Mouse (Mus musculus) MEL (cell line): ENCODE data around the gene Ddn. TPM values are rescaled to one million over a fixed set of nuclear protein-coding genes. Genes with fewer than 3 reads are reported as not detected.

ENCODE experiments used
- DNase-seq: peaks from one replicate; pipeline ENCODE4 v3.0.0; 2011; ENCODE audit warnings: low read depth, low spot score
- H3K27ac ChIP-seq: 2 replicates; pipeline ENCODE4 v1.5.1; 2012; ENCODE audit warnings: low read depth, mild to moderate bottlenecking, control low read depth, low read length, moderate library complexity; ENCODE audit not compliant: control insufficient read depth
- H3K27me3 ChIP-seq, 2 experiments: fragments of 150-350 bp in 1 of 2; sonication (generic) in 1 of 2; 2 replicates each; pipeline ENCODE4 v1.6.1; 2012; ENCODE audit warnings: low read length in 2 of 2, mild to moderate bottlenecking in 2 of 2, improper control_type of control experiment in 1 of 2, moderate library complexity in 1 of 2; ENCODE audit not compliant: insufficient read depth in 2 of 2, control insufficient read depth in 1 of 2
- H3K36me3 ChIP-seq, 2 experiments: 2 replicates each; pipeline ENCODE4 v1.6.1; 2012 to 2014; ENCODE audit warnings: low read length in 2 of 2, improper control_type of control experiment in 1 of 2, inconsistent platforms in 1 of 2, mild to moderate bottlenecking in 1 of 2; ENCODE audit not compliant: insufficient read depth in 2 of 2, control insufficient read depth in 1 of 2
- H3K4me1 ChIP-seq, 2 experiments: fragments of 150-350 bp in 1 of 2; sonication (generic) in 1 of 2; 2 replicates each; pipeline ENCODE4 v1.6.1; 2012; ENCODE audit warnings: low read length in 2 of 2, improper control_type of control experiment in 1 of 2, mild to moderate bottlenecking in 1 of 2; ENCODE audit not compliant: insufficient read depth in 2 of 2, control insufficient read depth in 1 of 2
- H3K4me3 ChIP-seq, 2 experiments: fragments of 150-350 bp in 1 of 2; sonication (generic) in 1 of 2; 2 replicates each; pipeline ENCODE4 v1.5.1; 2012; ENCODE audit warnings: low read depth in 2 of 2, low read length in 2 of 2, mild to moderate bottlenecking in 2 of 2, moderate library complexity in 2 of 2, control low read depth in 1 of 2, improper control_type of control experiment in 1 of 2; ENCODE audit not compliant: control insufficient read depth in 1 of 2, insufficient read depth in 1 of 2
- H3K79me2 ChIP-seq: 2 replicates; pipeline ENCODE4 v1.6.1; 2012; ENCODE audit warnings: mild to moderate bottlenecking, low read length, moderate library complexity; ENCODE audit not compliant: control insufficient read depth, poor library complexity, insufficient read depth
- H3K9ac ChIP-seq: 2 replicates; pipeline ENCODE4 v1.6.1; 2012; ENCODE audit warnings: low read depth, mild to moderate bottlenecking, control low read depth, low read length, moderate library complexity; ENCODE audit not compliant: control insufficient read depth, poor library complexity, severe bottlenecking
- H3K9me3 ChIP-seq: fragments of 150-350 bp; sonication (generic); replicated peaks from 2 replicates; pipeline ENCODE4 v1.6.1; 2012; ENCODE audit warnings: mild to moderate bottlenecking, low read length, improper control_type of control experiment, moderate library complexity; ENCODE audit not compliant: insufficient read depth
- CHD1 ChIP-seq: IDR thresholded peaks from 2 replicates; pipeline ENCODE4 v1.6.1; 2012; ENCODE audit warnings: low read depth, mild to moderate bottlenecking, inconsistent platforms, low read length, improper control_type of control experiment
- CTCF ChIP-seq, 3 experiments: IDR thresholded peaks in 2 of 3; conservative IDR thresholded peaks in 1 of 3; 2 replicates each; pipeline ENCODE4 v1.5.1; 2011 to 2012; ENCODE audit warnings: low read length in 3 of 3, low read depth in 2 of 3, mild to moderate bottlenecking in 2 of 3, improper control_type of control experiment in 1 of 3, inconsistent platforms in 1 of 3, mixed read lengths in 1 of 3, moderate library complexity in 1 of 3; ENCODE audit not compliant: control insufficient read depth in 1 of 3, insufficient read depth in 1 of 3, poor library complexity in 1 of 3, severe bottlenecking in 1 of 3
- E2F4 ChIP-seq: IDR thresholded peaks from 2 replicates; pipeline ENCODE4 v1.6.1; 2011; ENCODE audit warnings: low read depth, low read length, improper control_type of control experiment, borderline replicate concordance
- EP300 ChIP-seq, 2 experiments: IDR thresholded peaks; 2 replicates each; pipeline ENCODE4 v1.6.1; 2011; ENCODE audit warnings: improper control_type of control experiment in 2 of 2, low read length in 2 of 2, low read depth in 1 of 2, mild to moderate bottlenecking in 1 of 2
- GABPA ChIP-seq: IDR thresholded peaks from 2 replicates; pipeline ENCODE4 v1.6.1; 2012; ENCODE audit warnings: low read depth, mild to moderate bottlenecking, inconsistent platforms, low read length, improper control_type of control experiment, moderate library complexity
- KAT2A ChIP-seq: conservative IDR thresholded peaks from 2 replicates; pipeline ENCODE4 v1.6.1; 2012; ENCODE audit warnings: low read depth, low read length, improper control_type of control experiment, inconsistent platforms
- MAFK ChIP-seq: IDR thresholded peaks from 2 replicates; pipeline ENCODE4 v1.6.1; 2011; ENCODE audit warnings: low read depth, mild to moderate bottlenecking, low read length, improper control_type of control experiment, borderline replicate concordance
- MAZ ChIP-seq: IDR thresholded peaks from 2 replicates; pipeline ENCODE4 v1.6.1; 2012; ENCODE audit warnings: low read depth, mild to moderate bottlenecking, inconsistent platforms, low read length, improper control_type of control experiment
- MYC ChIP-seq: IDR thresholded peaks from 2 replicates; pipeline ENCODE4 v1.6.1; 2011; ENCODE audit warnings: low read depth, mild to moderate bottlenecking, low read length, improper control_type of control experiment, moderate library complexity
- NELFE ChIP-seq: IDR thresholded peaks from 2 replicates; pipeline ENCODE4 v1.6.1; 2011; ENCODE audit warnings: low read depth, low read length, improper control_type of control experiment
- NRF1 ChIP-seq: IDR thresholded peaks from 2 replicates; pipeline ENCODE4 v1.6.1; 2014; ENCODE audit warnings: low read depth, mild to moderate bottlenecking, inconsistent platforms, low read length, improper control_type of control experiment, moderate library complexity; ENCODE audit not compliant: poor library complexity, insufficient read depth, severe bottlenecking
- POLR2A ChIP-seq, 2 experiments: IDR thresholded peaks; 2 replicates each; pipeline ENCODE4 v1.6.1; 2011 to 2012; ENCODE audit warnings: low read length in 2 of 2, mild to moderate bottlenecking in 2 of 2, control low read depth in 1 of 2, improper control_type of control experiment in 1 of 2, low read depth in 1 of 2, moderate library complexity in 1 of 2; ENCODE audit not compliant: control insufficient read depth in 1 of 2, insufficient read depth in 1 of 2, poor library complexity in 1 of 2
- RCOR1 ChIP-seq: IDR thresholded peaks from 2 replicates; pipeline ENCODE4 v1.6.1; 2012; ENCODE audit warnings: low read depth, mild to moderate bottlenecking, inconsistent platforms, low read length, improper control_type of control experiment
- SIN3A ChIP-seq: IDR thresholded peaks from 2 replicates; pipeline ENCODE4 v1.6.1; 2012; ENCODE audit warnings: low read length, improper control_type of control experiment, inconsistent platforms
- SMC3 ChIP-seq: IDR thresholded peaks from 2 replicates; pipeline ENCODE4 v1.6.1; 2011; ENCODE audit warnings: low read depth, low read length, improper control_type of control experiment
- TBP ChIP-seq: IDR thresholded peaks from 2 replicates; pipeline ENCODE4 v1.8.0; 2011; ENCODE audit warnings: low read depth, low read length, improper control_type of control experiment
- UBTF ChIP-seq: IDR thresholded peaks from 2 replicates; pipeline ENCODE4 v1.6.1; 2012; ENCODE audit warnings: low read depth, mild to moderate bottlenecking, inconsistent platforms, low read length, improper control_type of control experiment, moderate library complexity, borderline replicate concordance; ENCODE audit not compliant: insufficient read depth
- ZMIZ1 ChIP-seq: IDR thresholded peaks from 2 replicates; pipeline ENCODE4 v1.6.1; 2012; ENCODE audit warnings: low read depth, mild to moderate bottlenecking, inconsistent platforms, low read length, improper control_type of control experiment, moderate library complexity
- ZNF384 ChIP-seq: IDR thresholded peaks from 2 replicates; pipeline ENCODE4 v1.6.1; 2012; ENCODE audit warnings: low read depth, mild to moderate bottlenecking, inconsistent platforms, low read length, improper control_type of control experiment
- polyA plus RNA-seq, 2 experiments: library from polyadenylated mRNA; stranded (reverse) in 1 of 2; unstranded in 1 of 2; fragments of >175 nt in 1 of 2; fragments of >200 nt in 1 of 2; gene quantifications; 2 replicates each; pipeline versions ENCODE4 v1.2.1 to v1.2.4; 2012; ENCODE audit warnings: low replicate concordance in 2 of 2, low read depth in 1 of 2; ENCODE audit not compliant: insufficient read length in 2 of 2, insufficient read depth in 1 of 2, missing spikeins in 1 of 2
- total RNA-seq: library from RNA; depleted of rRNA; stranded (reverse); fragments of 300-350 nt; gene quantifications from 2 replicates; pipeline ENCODE4 v1.2.3, GENCODE M21; 2012

The Ddn gene
- total and polyA plus RNA-seq, 3 experiments: 4.0 to 4.2 TPM; not detected in 1

DNA sequence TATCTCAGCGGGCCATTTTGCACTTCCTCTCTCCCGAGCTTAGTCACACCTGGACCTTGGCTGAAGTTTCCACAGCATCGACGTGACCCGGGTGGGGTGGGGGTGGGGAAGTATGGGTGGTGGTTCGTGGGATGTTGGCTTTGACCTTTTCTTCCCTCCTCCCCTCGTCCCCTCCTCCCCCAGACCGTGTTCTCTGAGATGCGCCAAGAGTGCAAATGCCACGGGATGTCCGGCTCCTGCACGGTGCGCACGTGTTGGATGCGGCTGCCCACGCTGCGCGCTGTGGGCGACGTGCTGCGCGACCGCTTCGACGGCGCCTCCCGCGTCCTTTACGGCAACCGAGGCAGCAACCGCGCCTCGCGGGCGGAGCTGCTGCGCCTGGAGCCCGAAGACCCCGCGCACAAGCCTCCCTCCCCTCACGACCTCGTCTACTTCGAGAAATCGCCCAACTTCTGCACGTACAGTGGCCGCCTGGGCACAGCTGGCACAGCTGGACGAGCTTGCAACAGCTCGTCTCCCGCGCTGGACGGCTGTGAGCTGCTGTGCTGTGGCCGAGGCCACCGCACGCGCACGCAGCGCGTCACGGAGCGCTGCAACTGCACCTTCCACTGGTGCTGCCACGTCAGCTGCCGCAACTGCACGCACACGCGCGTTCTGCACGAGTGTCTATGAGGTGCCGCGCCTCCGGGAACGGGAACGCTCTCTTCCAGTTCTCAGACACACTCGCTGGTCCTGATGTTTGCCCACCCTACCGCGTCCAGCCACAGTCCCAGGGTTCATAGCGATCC lies 16.9 kb downstream of the Ddn start:
- H3K36me3 ChIP-seq: no peaks in the 10 kb centered on the region
- peaks cover 0 to 5% of the 10 kb centered on the region in 2 experiments; a peak in 1 of 4 replicates for H3K4me1 ChIP-seq
- no peak for DNase-seq
- no peak overlapping the region for H3K4me3 ChIP-seq
- H3K79me2 ChIP-seq: no peaks in the 10 kb centered on the region
- no peak for TF ChIP-seq MAFK
- no peak for TF ChIP-seq CTCF (IDR thresholded peaks at IDR 0.05 in 2 of 3, conservative IDR thresholded peaks at IDR 0.05 in 1 of 3; ENCODE audit: control insufficient read depth in 1 of 3, insufficient read depth in 1 of 3, low read depth in 2 of 3, low read length in 3 of 3, poor library complexity in 1 of 3, severe bottlenecking in 1 of 3)
- TF ChIP-seq MYC: no peak
- TF ChIP-seq SIN3A: no peak
- TF ChIP-seq SMC3: no peak
- no peak for TF ChIP-seq NRF1
- TF ChIP-seq TBP: no peak
- no peak for TF ChIP-seq MAZ
- TF ChIP-seq ZMIZ1: no peak
- H3K27me3 ChIP-seq: no peaks in the 10 kb centered on the region; a peak in 1 of 4 replicates
- H3K9me3 ChIP-seq: no peaks in the 10 kb centered on the region
- H3K27ac ChIP-seq: no peak overlapping the region
- H3K9ac ChIP-seq: no peak overlapping the region

DNA sequence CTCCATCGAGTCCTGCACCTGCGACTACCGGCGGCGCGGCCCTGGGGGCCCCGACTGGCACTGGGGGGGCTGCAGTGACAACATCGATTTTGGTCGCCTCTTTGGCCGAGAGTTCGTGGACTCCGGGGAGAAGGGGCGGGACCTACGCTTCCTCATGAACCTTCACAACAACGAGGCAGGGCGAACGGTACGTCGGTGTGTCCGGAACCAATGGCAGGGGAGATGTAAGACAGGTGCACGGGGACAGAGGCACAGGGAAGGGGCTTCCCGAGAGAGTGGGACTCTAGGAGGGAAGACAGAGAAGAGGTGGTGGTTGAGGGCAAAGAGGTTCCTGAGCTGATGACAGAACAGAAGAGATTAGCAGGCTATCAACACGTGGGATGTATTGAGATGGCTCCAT lies 17.5 kb downstream of the Ddn start:
- H3K9ac ChIP-seq: no peak overlapping the region
- H3K27me3 ChIP-seq: no peaks in the 10 kb centered on the region; a peak in 1 of 4 replicates
- H3K4me1 ChIP-seq: peaks cover 0 to 5% of the 10 kb centered on the region in 2 experiments; a peak in 1 of 4 replicates
- no peak for TF ChIP-seq RCOR1
- TF ChIP-seq MAFK: no peak
- no peak for TF ChIP-seq NELFE
- no peak for TF ChIP-seq ZNF384
- TF ChIP-seq KAT2A: no peak
- no peak for TF ChIP-seq GABPA
- no peak for TF ChIP-seq POLR2A (IDR thresholded peaks at IDR 0.05; ENCODE audit: control insufficient read depth in 1 of 2, insufficient read depth in 1 of 2, low read depth in 1 of 2, low read length in 2 of 2, poor library complexity in 1 of 2)
- TF ChIP-seq EP300 (IDR thresholded peaks at IDR 0.05; ENCODE audit: low read depth in 1 of 2, low read length in 2 of 2): no peak
- no peak for TF ChIP-seq E2F4
- TF ChIP-seq UBTF: no peak
- no peak for TF ChIP-seq SIN3A
- TF ChIP-seq CHD1: no peak
- H3K36me3 ChIP-seq: no peaks in the 10 kb centered on the region
- H3K79me2 ChIP-seq: no peaks in the 10 kb centered on the region
- no peaks in the 10 kb centered on the region for H3K9me3 ChIP-seq
- no peak overlapping the region for H3K4me3 ChIP-seq
- no peak overlapping the region for H3K27ac ChIP-seq
- no peak for DNase-seq
